31 mouse cellular contexts compared by ENCODE assay signal in the genomic region with DNA sequence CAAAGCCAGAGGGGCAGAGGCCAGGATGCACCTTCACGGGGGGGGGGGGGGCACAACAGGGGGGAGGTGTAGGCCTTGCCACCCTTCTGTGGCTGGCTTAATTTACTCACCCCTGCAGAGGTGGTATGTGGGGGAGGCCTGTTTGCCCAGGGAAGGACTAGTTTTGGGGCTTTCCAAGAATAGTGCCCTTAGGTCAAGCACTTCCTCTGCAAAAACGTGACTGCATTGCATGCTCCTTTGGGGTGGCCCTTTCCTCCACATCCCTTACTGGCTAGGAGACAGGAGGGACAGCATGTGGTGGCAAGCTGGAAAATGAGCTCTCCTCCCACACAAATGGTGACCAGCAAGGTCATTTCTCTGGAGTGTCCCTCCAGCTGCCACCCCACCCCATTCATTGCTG. TPM values are rescaled to one million over a fixed set of nuclear protein-coding genes. Genes with fewer than 3 reads are reported as not detected.
DNase-seq lines count a peak whose midpoint lies in the region; ATAC-seq lines count a peak whose summit lies in the region.
"Had no signal": no experiment of that assay in that cellular context is flagged by ENCODE, and none has a peak within 500 bp of the region (broad histone marks: within the 10 kb centered on the region; RNA-seq: fewer than 3 reads in every experiment).

No protein-coding gene starts in this region.

- H3K36me3 ChIP-seq in heart, embryonic 12.5 days = no peaks in the 10 kb centered on the region
- no peaks in the 10 kb centered on the region for H3K36me3 ChIP-seq in kidney, embryonic 14.5 days (ENCODE audit: control insufficient read depth, insufficient read depth, low read length)
- H3K36me3 ChIP-seq in limb, embryonic 10.5 days = no peaks in the 10 kb centered on the region
- H3K36me3 ChIP-seq: embryonic facial prominence, embryonic 12.5 days; forebrain, embryonic 12.5 days; hindbrain, embryonic 10.5 days; intestine, embryonic 15.5 days; limb, embryonic 15.5 days had no signal

- no peak overlapping the region for H3K27ac ChIP-seq in heart, embryonic 12.5 days (ENCODE audit: poor library complexity, severe bottlenecking)
- H3K27ac ChIP-seq in kidney, embryonic 14.5 days (ENCODE audit: low read depth, low read length) = no peak overlapping the region
- no peak overlapping the region; the same call in 1 of the 2 replicates for H3K27ac ChIP-seq in limb, embryonic 10.5 days
- H3K27ac ChIP-seq: embryonic facial prominence, embryonic 12.5 days; forebrain, embryonic 12.5 days; hindbrain, embryonic 10.5 days; intestine, embryonic 15.5 days; layer of hippocampus, adult 2 months; limb, embryonic 15.5 days; liver, embryonic 14.5 days had no signal

- 3% methylated on average over 2 of the region's 2 CpGs for WGBS in heart, embryonic 12.5 days
- WGBS in kidney, embryonic 14.5 days = 0% methylated on average over 2 of the region's 2 CpGs
- WGBS in limb, embryonic 10.5 days = 8% methylated on average over 2 of the region's 2 CpGs

- peaks cover 73% of the 10 kb centered on the region for H3K27me3 ChIP-seq in heart, embryonic 12.5 days (replicated peaks)
- H3K27me3 ChIP-seq in kidney, embryonic 14.5 days (ENCODE audit: control insufficient read depth, insufficient read depth, low read length) = peaks cover 36% of the 10 kb centered on the region
- H3K27me3 ChIP-seq in limb, embryonic 10.5 days (ENCODE audit: low read depth, poor library complexity, severe bottlenecking) = peaks cover 81% of the 10 kb centered on the region

- peak overlapping the region; percentile 93 for H3K4me2 ChIP-seq in heart, embryonic 12.5 days
- H3K4me2 ChIP-seq in kidney, embryonic 14.5 days (replicated peaks; ENCODE audit: low read depth, low read length) = peak overlapping the region; percentile 3; the same call in 1 of the 2 replicates
- H3K4me2 ChIP-seq: forebrain, embryonic 12.5 days; intestine, embryonic 15.5 days; limb, embryonic 15.5 days; lung, embryonic 14.5 days had no signal

- no peak for DNase-seq in heart, postnatal 4 days
- DNase-seq in kidney, postnatal 36 days = no peak
- peak; percentile 23 for DNase-seq in A20 (ENCODE audit: low read depth, low spot score)
- no peak for DNase-seq in limb, embryonic 10.5 days (ENCODE audit: low spot score)
- no peak for DNase-seq in left cerebral cortex, adult 9 months (ENCODE audit: low spot score in 2 of 2)
- DNase-seq: adrenal gland, adult 8-10 months; cerebellum, adult 18-20 months; cerebellum, postnatal 25 days; kidney, adult 9 months; lung, embryonic 14.5 days; midbrain, embryonic 14.5 days; thymus, postnatal 14 days had no signal

- 0 out of 2 replicates have a peak overlapping the region, but pooled peaks have one; percentile 14 for H3K4me3 ChIP-seq in heart, embryonic 12.5 days
- no peak overlapping the region for H3K4me3 ChIP-seq in kidney, embryonic 14.5 days (ENCODE audit: low read length)
- H3K4me3 ChIP-seq in limb, embryonic 10.5 days = peak overlapping the region; percentile 61; the same call in 1 of the 2 replicates
- H3K4me3 ChIP-seq: embryonic facial prominence, embryonic 12.5 days; forebrain, embryonic 12.5 days; intestine, embryonic 15.5 days; layer of hippocampus, adult 2 months; limb, embryonic 15.5 days had no signal

- no peak overlapping the region for H3K9ac ChIP-seq in heart, embryonic 12.5 days
- no peak overlapping the region for H3K9ac ChIP-seq in kidney, embryonic 14.5 days (ENCODE audit: low read depth, low read length)
- H3K9ac ChIP-seq: embryonic facial prominence, embryonic 12.5 days; forebrain, embryonic 12.5 days; intestine, embryonic 15.5 days; limb, embryonic 15.5 days; liver, embryonic 14.5 days; lung, embryonic 14.5 days had no signal

- no peak for ATAC-seq in heart, embryonic 12.5 days (ENCODE audit: insufficient number of reproducible peaks, low FRiP score)
- ATAC-seq in kidney, embryonic 14.5 days (ENCODE audit: low FRiP score, low TSS enrichment) = no peak
- ATAC-seq: activated CD4-positive, CD25-positive, alpha-beta regulatory T cell, adult 4 months; hindbrain, embryonic 16.5 days; intestine, embryonic 15.5 days had no signal

- peaks cover 51% of the 10 kb centered on the region for H3K4me1 ChIP-seq in heart, embryonic 12.5 days (replicated peaks)
- peaks cover 57% of the 10 kb centered on the region for H3K4me1 ChIP-seq in kidney, embryonic 14.5 days (ENCODE audit: control insufficient read depth, insufficient read depth, low read length)
- peaks cover 70% of the 10 kb centered on the region for H3K4me1 ChIP-seq in limb, embryonic 10.5 days

- no peaks in the 10 kb centered on the region for H3K9me3 ChIP-seq in heart, embryonic 12.5 days (replicated peaks)
- no peaks in the 10 kb centered on the region for H3K9me3 ChIP-seq in kidney, embryonic 14.5 days (ENCODE audit: control insufficient read depth, low read length)
- H3K9me3 ChIP-seq in limb, embryonic 10.5 days (replicated peaks) = no peaks in the 10 kb centered on the region
- H3K9me3 ChIP-seq: embryonic facial prominence, embryonic 12.5 days; forebrain, embryonic 12.5 days; hindbrain, embryonic 10.5 days; intestine, embryonic 15.5 days; limb, embryonic 15.5 days had no signal

RNA-seq across cellular contexts. Expression of a gene that starts 1.3 kb away (rescaled TPM):
- 0.77 and 1.6 TPM in 2 replicates for polyA plus RNA-seq in heart, embryonic 12.5 days (2016; fragmentation: Nextera tagmentation; extraction: Ambion mirVana)
- total RNA-seq in heart, postnatal 4 days (2021) = 1 to 10 TPM; 7.5 to 8.2 TPM
- 0.09 and 0.73 TPM in 2 replicates for polyA plus RNA-seq in kidney, embryonic 14.5 days (2014; fragmentation: Nextera tagmentation; extraction: Ambion mirVana)
- 1.6 and 1.9 TPM in 2 replicates for polyA plus RNA-seq in limb, embryonic 10.5 days (2016; fragmentation: Nextera tagmentation; extraction: Ambion mirVana)
- total RNA-seq: adrenal gland, adult 8-10 months; gastrocnemius, adult 18-20 months; layer of hippocampus, adult 2 months; layer of hippocampus, postnatal 25 days; left cerebral cortex, postnatal 10 days; megakaryocyte-erythroid progenitor cell, adult 5-6 weeks had no signal
- polyA plus RNA-seq: activated CD4-positive, CD25-positive, alpha-beta regulatory T cell, adult 4 months; lung, embryonic 14.5 days; midbrain, embryonic 14.5 days; neural tube, embryonic 11.5 days; small intestine, adult 2 months had no signal

RNA-seq across cellular contexts. Expression of a gene that starts 18.5 kb away (rescaled TPM):
- polyA plus RNA-seq in heart, embryonic 12.5 days (2016; fragmentation: Nextera tagmentation; extraction: Ambion mirVana) = not detected in 2 replicates
- total RNA-seq in heart, postnatal 4 days (2021) = not detected
- not detected in 2 replicates for polyA plus RNA-seq in kidney, embryonic 14.5 days (2014; fragmentation: Nextera tagmentation; extraction: Ambion mirVana)
- not detected in 2 replicates for polyA plus RNA-seq in limb, embryonic 10.5 days (2016; fragmentation: Nextera tagmentation; extraction: Ambion mirVana)
- total RNA-seq: adrenal gland, adult 8-10 months; gastrocnemius, adult 18-20 months; gastrocnemius, postnatal 4 days; layer of hippocampus, adult 2 months; layer of hippocampus, postnatal 25 days; left cerebral cortex, postnatal 10 days; megakaryocyte-erythroid progenitor cell, adult 5-6 weeks had no signal
- polyA plus RNA-seq: activated CD4-positive, CD25-positive, alpha-beta regulatory T cell, adult 4 months; C2C12; embryonic facial prominence, embryonic 12.5 days; forebrain, embryonic 12.5 days; hindbrain, embryonic 10.5 days; hindbrain, embryonic 16.5 days; intestine, embryonic 15.5 days; limb, embryonic 15.5 days; liver, embryonic 14.5 days; lung, embryonic 14.5 days; midbrain, embryonic 14.5 days; neural tube, embryonic 11.5 days; small intestine, adult 2 months had no signal

RNA-seq across cellular contexts. Expression of a gene that starts 21.3 kb away (rescaled TPM):
- 53.7 and 54.9 TPM in 2 replicates for polyA plus RNA-seq in heart, embryonic 12.5 days (2016; fragmentation: Nextera tagmentation; extraction: Ambion mirVana)
- 100 to 1,000 TPM; 149 to 162 TPM for total RNA-seq in heart, postnatal 4 days (2021)
- polyA plus RNA-seq in kidney, embryonic 14.5 days (2014; fragmentation: Nextera tagmentation; extraction: Ambion mirVana) = 23.3 and 25.3 TPM in 2 replicates
- 9.2 TPM in 2 replicates for polyA plus RNA-seq in limb, embryonic 10.5 days (2016; fragmentation: Nextera tagmentation; extraction: Ambion mirVana)
